Comparison of ENCODE assay signal across 10 mouse cellular contexts in genomic region chr14:22020885-22021284, GRCm38 (mm10). TPM values are rescaled to one million over a fixed set of nuclear protein-coding genes. Genes with fewer than 3 reads are reported as not detected.
DNase-seq lines count a peak whose midpoint lies in the region; ATAC-seq and TF ChIP-seq lines count a peak whose summit lies in the region.
"Had no signal": no experiment of that assay in that cellular context is flagged by ENCODE, and none has a peak within 500 bp of the region (broad histone marks: within the 10 kb centered on the region; RNA-seq: fewer than 3 reads in every experiment).

No protein-coding gene starts in this region.

- no peaks in the 10 kb centered on the region for H3K9me3 ChIP-seq in forebrain, embryonic 14.5 days (replicated peaks; ENCODE audit: control insufficient read depth, low read length)
- no peaks in the 10 kb centered on the region for H3K9me3 ChIP-seq in forebrain, embryonic 10.5 days
- no peaks in the 10 kb centered on the region for H3K9me3 ChIP-seq in intestine, embryonic 16.5 days (ENCODE audit: control insufficient read depth, low read length)
- H3K9me3 ChIP-seq in liver, postnatal 0 days (ENCODE audit: low read length), result no peaks in the 10 kb centered on the region
- H3K9me3 ChIP-seq in stomach, postnatal 0 days (ENCODE audit: control insufficient read depth, low read length), result no peaks in the 10 kb centered on the region
- H3K9me3 ChIP-seq: embryonic facial prominence, embryonic 13.5 days; lung, embryonic 15.5 days had no signal

- H3K4me2 ChIP-seq in forebrain, embryonic 14.5 days (ENCODE audit: low read length), result no peak overlapping the region
- no peak overlapping the region for H3K4me2 ChIP-seq in intestine, embryonic 16.5 days (ENCODE audit: low read depth, low read length)
- 0 out of 2 replicates have a peak overlapping the region, but pooled peaks have one; percentile 95 for H3K4me2 ChIP-seq in liver, postnatal 0 days (ENCODE audit: low read depth, low read length)
- H3K4me2 ChIP-seq in stomach, postnatal 0 days (replicated peaks; ENCODE audit: low read depth), result no peak overlapping the region
- H3K4me2 ChIP-seq: embryonic facial prominence, embryonic 13.5 days had no signal

- no peaks in the 10 kb centered on the region for H3K36me3 ChIP-seq in forebrain, embryonic 14.5 days (ENCODE audit: control insufficient read depth, insufficient read depth, low read length)
- no peaks in the 10 kb centered on the region for H3K36me3 ChIP-seq in forebrain, embryonic 10.5 days (replicated peaks)
- H3K36me3 ChIP-seq in intestine, embryonic 16.5 days (ENCODE audit: control insufficient read depth, insufficient read depth, low read length), result no peaks in the 10 kb centered on the region
- no peaks in the 10 kb centered on the region for H3K36me3 ChIP-seq in liver, postnatal 0 days (replicated peaks; ENCODE audit: insufficient read depth, low read length)
- no peaks in the 10 kb centered on the region for H3K36me3 ChIP-seq in stomach, postnatal 0 days (ENCODE audit: control insufficient read depth, insufficient read depth, low read length)
- H3K36me3 ChIP-seq: embryonic facial prominence, embryonic 13.5 days; lung, embryonic 15.5 days had no signal

- peak; percentile 74 for DNase-seq in forebrain, embryonic 14.5 days (ENCODE audit: low spot score)
- DNase-seq in forebrain, embryonic 10.5 days (ENCODE audit: extremely low spot score, low spot score), result no peak
- DNase-seq in thymus, postnatal 4 days, result peak; percentile 10
- no peak for DNase-seq in thymus, postnatal 14 days
- peak; percentile 28 for DNase-seq in liver, postnatal 0 days
- peak; percentile 43 for DNase-seq in stomach, postnatal 0 days (ENCODE audit: low spot score)

- no peak overlapping the region for H3K27ac ChIP-seq in forebrain, embryonic 14.5 days (ENCODE audit: low read depth, low read length)
- no peak overlapping the region for H3K27ac ChIP-seq in forebrain, embryonic 10.5 days
- no peak overlapping the region for H3K27ac ChIP-seq in embryonic fibroblast, embryonic 13.5 days (ENCODE audit: insufficient read depth, low read length)
- peak overlapping the region; percentile 41; the same call in 1 of the 2 replicates for H3K27ac ChIP-seq in intestine, embryonic 16.5 days (ENCODE audit: low read length)
- peak overlapping the region; percentile 69; the same call in 1 of the 2 replicates for H3K27ac ChIP-seq in liver, postnatal 0 days (ENCODE audit: low read depth)
- no peak overlapping the region; the same call in 1 of the 2 replicates for H3K27ac ChIP-seq in stomach, postnatal 0 days (replicated peaks)
- H3K27ac ChIP-seq: embryonic facial prominence, embryonic 13.5 days; lung, embryonic 15.5 days had no signal

- TF ChIP-seq EP300 in liver, postnatal 0 days (IDR thresholded peaks at IDR 0.05; ENCODE audit: low read depth), result no peak
- TF ChIP-seq EP300 in stomach, postnatal 0 days (optimal IDR thresholded peaks at IDR 0.05), result no peak

- no peak for ATAC-seq in forebrain, embryonic 14.5 days
- peak; percentile 40; the same call in 1 of the 2 replicates for ATAC-seq in intestine, embryonic 16.5 days
- peak; percentile 29; the same call in 1 of the 2 replicates for ATAC-seq in liver, postnatal 0 days
- no peak for ATAC-seq in stomach, postnatal 0 days (ENCODE audit: low FRiP score, low TSS enrichment)

- H3K27me3 ChIP-seq in forebrain, embryonic 14.5 days (replicated peaks; ENCODE audit: control insufficient read depth, insufficient read depth, low read length), result peaks cover 28% of the 10 kb centered on the region
- peaks cover 60% of the 10 kb centered on the region for H3K27me3 ChIP-seq in forebrain, embryonic 10.5 days (ENCODE audit: poor library complexity, severe bottlenecking)
- H3K27me3 ChIP-seq in intestine, embryonic 16.5 days (replicated peaks; ENCODE audit: control insufficient read depth, insufficient read depth, low read length), result no peaks in the 10 kb centered on the region
- no peaks in the 10 kb centered on the region for H3K27me3 ChIP-seq in liver, postnatal 0 days (ENCODE audit: insufficient read depth, low read length)
- no peaks in the 10 kb centered on the region for H3K27me3 ChIP-seq in stomach, postnatal 0 days (ENCODE audit: control insufficient read depth, insufficient read depth, low read length)
- H3K27me3 ChIP-seq: lung, embryonic 15.5 days had no signal

- 4% methylated on average over 2 of the region's 2 CpGs for WGBS in forebrain, embryonic 14.5 days
- WGBS in forebrain, embryonic 10.5 days, result 18% methylated on average over 2 of the region's 2 CpGs
- WGBS in intestine, embryonic 16.5 days, result 25% methylated on average over 2 of the region's 2 CpGs
- WGBS in liver, postnatal 0 days (ENCODE audit: insufficient replicate concordance), result 30% methylated on average over 2 of the region's 2 CpGs
- 22% methylated on average over 2 of the region's 2 CpGs for WGBS in stomach, postnatal 0 days

- no peak for TF ChIP-seq POLR2A in embryonic fibroblast, embryonic 13.5 days (IDR thresholded peaks at IDR 0.05; ENCODE audit: low read depth, low read length)

- peaks cover 5% of the 10 kb centered on the region for H3K4me1 ChIP-seq in forebrain, embryonic 14.5 days (ENCODE audit: control insufficient read depth, insufficient read depth, low read length)
- peaks cover 21% of the 10 kb centered on the region for H3K4me1 ChIP-seq in forebrain, embryonic 10.5 days
- H3K4me1 ChIP-seq in embryonic fibroblast, embryonic 13.5 days (ENCODE audit: control insufficient read depth, insufficient read depth, low read length), result no peaks in the 10 kb centered on the region
- peaks cover 17% of the 10 kb centered on the region for H3K4me1 ChIP-seq in intestine, embryonic 16.5 days (ENCODE audit: control insufficient read depth, insufficient read depth, low read length)
- 0 out of 2 replicates have a peak, but pooled peaks cover 9% of the 10 kb centered on the region for H3K4me1 ChIP-seq in liver, postnatal 0 days (ENCODE audit: insufficient read depth)
- 0 out of 2 replicates have a peak, but pooled peaks cover 3% of the 10 kb centered on the region for H3K4me1 ChIP-seq in stomach, postnatal 0 days (replicated peaks; ENCODE audit: control insufficient read depth, insufficient read depth)

- no peak overlapping the region for H3K9ac ChIP-seq in forebrain, embryonic 14.5 days (ENCODE audit: low read length)
- 0 out of 2 replicates have a peak overlapping the region, but pooled peaks have one; percentile 24 for H3K9ac ChIP-seq in intestine, embryonic 16.5 days (ENCODE audit: low read depth, low read length)
- no peak overlapping the region for H3K9ac ChIP-seq in liver, postnatal 0 days (replicated peaks)
- no peak overlapping the region for H3K9ac ChIP-seq in stomach, postnatal 0 days (ENCODE audit: low read length)
- H3K9ac ChIP-seq: embryonic facial prominence, embryonic 13.5 days; lung, embryonic 15.5 days had no signal

- TF ChIP-seq CTCF in embryonic fibroblast, embryonic 13.5 days (IDR thresholded peaks at IDR 0.05; ENCODE audit: borderline replicate concordance, insufficient read depth, low read length), result peak; percentile 18; the same call in 1 of the 2 replicates
- TF ChIP-seq CTCF in liver, postnatal 0 days (IDR thresholded peaks at IDR 0.05; ENCODE audit: low read depth), result peak; percentile 59
- peak; percentile 74 for TF ChIP-seq CTCF in stomach, postnatal 0 days (IDR thresholded peaks at IDR 0.05; ENCODE audit: low read depth)

- no peak overlapping the region for H3K4me3 ChIP-seq in forebrain, embryonic 14.5 days (ENCODE audit: low read depth, low read length)
- H3K4me3 ChIP-seq in forebrain, embryonic 10.5 days, result no peak overlapping the region
- H3K4me3 ChIP-seq in embryonic fibroblast, embryonic 13.5 days (ENCODE audit: insufficient read depth, low read length), result no peak overlapping the region
- no peak overlapping the region for H3K4me3 ChIP-seq in intestine, embryonic 16.5 days (ENCODE audit: low read length)
- no peak overlapping the region for H3K4me3 ChIP-seq in liver, postnatal 0 days (ENCODE audit: low read depth, low read length)
- no peak overlapping the region for H3K4me3 ChIP-seq in stomach, postnatal 0 days (ENCODE audit: low read depth, low read length)
- H3K4me3 ChIP-seq: embryonic facial prominence, embryonic 13.5 days; lung, embryonic 15.5 days had no signal

RNA-seq across cellular contexts. Expression of gene Lrmda, which starts 1.4 kb away (rescaled TPM):
- 0.31 TPM in 1 of 2 replicates, not detected in the other for polyA plus RNA-seq in forebrain, embryonic 14.5 days (2014; fragmentation: Nextera tagmentation; extraction: Ambion mirVana)
- 0.20 and 0.41 TPM in 2 replicates for polyA plus RNA-seq in forebrain, embryonic 10.5 days (2016; fragmentation: Nextera tagmentation; extraction: Ambion mirVana)
- polyA plus RNA-seq in embryonic fibroblast, embryonic 13.5 days (2011; ENCODE audit: insufficient read length, low read depth, missing spikeins), result 0.63 TPM in 1 of 2 replicates, not detected in the other
- polyA plus RNA-seq in intestine, embryonic 16.5 days (2015; fragmentation: Nextera tagmentation; extraction: Ambion mirVana), result 0.53 and 0.81 TPM in 2 replicates
- polyA plus RNA-seq in liver, postnatal 0 days (2015; fragmentation: Nextera tagmentation; extraction: Ambion mirVana), result 0.15 and 0.28 TPM in 2 replicates
- polyA plus RNA-seq in stomach, postnatal 0 days (2015; fragmentation: Nextera tagmentation; extraction: Ambion mirVana), result 0.39 and 0.46 TPM in 2 replicates

RNA-seq across cellular contexts. Expression of gene Zfp503, which starts 31.5 kb away (rescaled TPM):
- polyA plus RNA-seq in forebrain, embryonic 14.5 days (2014; fragmentation: Nextera tagmentation; extraction: Ambion mirVana), result 4.4 and 4.6 TPM in 2 replicates
- polyA plus RNA-seq in forebrain, embryonic 10.5 days (2016; fragmentation: Nextera tagmentation; extraction: Ambion mirVana), result 7.6 and 8.6 TPM in 2 replicates
- 29.8 and 34.4 TPM in 2 replicates for polyA plus RNA-seq in embryonic fibroblast, embryonic 13.5 days (2011; ENCODE audit: insufficient read length, low read depth, missing spikeins)
- polyA plus RNA-seq in intestine, embryonic 16.5 days (2015; fragmentation: Nextera tagmentation; extraction: Ambion mirVana), result 5.1 and 7.2 TPM in 2 replicates
- polyA plus RNA-seq in liver, postnatal 0 days (2015; fragmentation: Nextera tagmentation; extraction: Ambion mirVana), result 0.99 and 1.1 TPM in 2 replicates
- 10.0 and 11.3 TPM in 2 replicates for polyA plus RNA-seq in stomach, postnatal 0 days (2015; fragmentation: Nextera tagmentation; extraction: Ambion mirVana)

Comparison
In these comparisons a context has a peak if more than half of its experiments do, and no peak if none do; other contexts are left out.
1. DNase-seq: peak in forebrain, embryonic 14.5 days (single experiment), thymus, postnatal 4 days (single experiment), liver, postnatal 0 days (single experiment) and stomach, postnatal 0 days (single experiment); none in forebrain, embryonic 10.5 days (single experiment) and thymus, postnatal 14 days (single experiment).
2. ATAC-seq: peak in intestine, embryonic 16.5 days (single experiment) and liver, postnatal 0 days (single experiment); none in forebrain, embryonic 14.5 days (single experiment) and stomach, postnatal 0 days (single experiment).
3. H3K27ac ChIP-seq: peak in intestine, embryonic 16.5 days (single experiment) and liver, postnatal 0 days (single experiment); none in forebrain, embryonic 14.5 days (single experiment), forebrain, embryonic 10.5 days (single experiment), embryonic fibroblast, embryonic 13.5 days (single experiment) and stomach, postnatal 0 days (single experiment).
4. CTCF ChIP-seq: peak in every context shown above with its lines; median percentile 74 in stomach, postnatal 0 days; 59 in liver, postnatal 0 days; 18 in embryonic fibroblast, embryonic 13.5 days.